Mouse (Mus musculus) kidney, embryonic 16.5 days (tissue): ENCODE measurements around the gene Dph5. TPM values are rescaled to one million over a fixed set of nuclear protein-coding genes. Genes with fewer than 3 reads are reported as not detected.

Source experiments
- ATAC-seq: fragments of 200-750 bp; cut with Nextera tagmentation; 2 replicates; pipeline ENCODE4 v1.8.0; 2017; ENCODE audit warnings: moderate TSS enrichment; ENCODE audit not compliant: low FRiP score, low TSS enrichment
- H3K27ac ChIP-seq: fragments of 300-500 bp; sonication (generic); 2 replicates; pipeline ENCODE4 v1.5.1; 2014; ENCODE audit warnings: low read length
- H3K27me3 ChIP-seq: fragments of 300-500 bp; sonication (generic); 2 replicates; pipeline ENCODE4 v1.6.1; 2014; ENCODE audit warnings: low read length, control low read depth, mixed read lengths; ENCODE audit not compliant: insufficient read depth
- H3K36me3 ChIP-seq: fragments of 300-500 bp; sonication (generic); 2 replicates; pipeline ENCODE4 v1.6.1; 2014; ENCODE audit warnings: low read length, control low read depth, mixed read lengths; ENCODE audit not compliant: insufficient read depth
- H3K4me1 ChIP-seq: fragments of 300-500 bp; sonication (generic); 2 replicates; pipeline ENCODE4 v1.6.1; 2014; ENCODE audit warnings: low read length, control low read depth, mixed read lengths; ENCODE audit not compliant: insufficient read depth
- H3K4me2 ChIP-seq: fragments of 300-500 bp; sonication (generic); replicated peaks from 2 replicates; pipeline ENCODE4 v1.6.1; 2014; ENCODE audit warnings: low read depth, low read length
- H3K4me3 ChIP-seq: fragments of 300-500 bp; sonication (generic); 2 replicates; pipeline ENCODE4 v1.5.1; 2014; ENCODE audit warnings: mild to moderate bottlenecking, low read length
- H3K9ac ChIP-seq: fragments of 300-500 bp; sonication (generic); replicated peaks from 2 replicates; pipeline ENCODE4 v1.6.1; 2014; ENCODE audit warnings: low read length
- H3K9me3 ChIP-seq: fragments of 300-500 bp; sonication (generic); 2 replicates; pipeline ENCODE4 v1.6.1; 2016; ENCODE audit warnings: low read length, control low read depth
- WGBS: fragments of 180-500 bp; shearing (Covaris S2); extraction: QIAGEN DNeasy Blood & Tissue Kit; methylation state at CpG from one replicate; pipeline ENCODE4 v1.1.7; 2014; 5-methylcytosine and 5-hydroxymethylcytosine counted together
- polyA plus RNA-seq: library from polyadenylated mRNA; unstranded; fragments of >200 nt; fragmentation: Nextera tagmentation; extraction: Ambion mirVana; gene quantifications from 2 replicates; pipeline ENCODE4 v1.2.1, GENCODE M21; 2015

Dph5 gene
- polyA plus RNA-seq, 1 experiment from 2014 or later: 27.3 TPM

DNA sequence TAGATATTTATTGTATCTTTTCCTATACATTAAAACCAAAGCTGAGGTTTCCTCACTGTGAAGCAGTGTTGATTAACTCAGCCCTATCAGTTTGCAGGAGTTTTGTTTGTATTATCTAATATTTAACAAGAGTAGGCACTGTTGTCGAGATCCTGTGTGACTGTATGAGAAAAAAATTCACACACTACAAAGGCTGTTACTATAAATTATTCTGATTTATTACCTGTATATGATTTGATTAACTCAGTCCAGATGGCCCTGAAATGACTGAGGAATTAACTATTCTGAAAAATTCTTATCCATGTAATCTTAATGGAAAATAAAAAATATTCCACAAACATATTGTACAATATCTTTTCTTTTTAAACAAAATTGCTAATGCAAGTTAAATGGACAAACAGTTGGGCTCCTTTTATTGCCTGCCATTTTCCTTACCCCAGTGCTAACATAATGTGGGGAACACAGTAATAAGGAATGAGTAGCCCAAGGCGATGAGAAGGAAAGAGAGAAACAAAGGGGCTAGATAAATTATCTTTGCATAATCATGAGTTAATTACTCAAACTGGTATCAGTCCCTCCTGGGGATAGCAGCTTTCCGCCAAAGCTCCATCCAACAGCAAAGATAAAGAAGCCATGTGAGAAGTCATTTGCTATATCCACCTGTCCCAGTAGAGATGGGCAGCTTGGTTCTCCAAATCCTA lies 61.7 kb downstream of the Dph5 start:
- H3K4me3 ChIP-seq: no peak overlapping the region
- no peaks in the 10 kb centered on the region for H3K27me3 ChIP-seq
- ATAC-seq: no peak
- no peaks in the 10 kb centered on the region for H3K9me3 ChIP-seq
- no peaks in the 10 kb centered on the region for H3K4me1 ChIP-seq
- H3K9ac ChIP-seq: no peak overlapping the region
- 69% methylated on average over 3 of the region's 3 CpGs for WGBS
- H3K4me2 ChIP-seq: no peak overlapping the region
- H3K27ac ChIP-seq: no peak overlapping the region
- H3K36me3 ChIP-seq: peaks cover 19% of the 10 kb centered on the region; the same call in 1 of the 2 replicates

DNA sequence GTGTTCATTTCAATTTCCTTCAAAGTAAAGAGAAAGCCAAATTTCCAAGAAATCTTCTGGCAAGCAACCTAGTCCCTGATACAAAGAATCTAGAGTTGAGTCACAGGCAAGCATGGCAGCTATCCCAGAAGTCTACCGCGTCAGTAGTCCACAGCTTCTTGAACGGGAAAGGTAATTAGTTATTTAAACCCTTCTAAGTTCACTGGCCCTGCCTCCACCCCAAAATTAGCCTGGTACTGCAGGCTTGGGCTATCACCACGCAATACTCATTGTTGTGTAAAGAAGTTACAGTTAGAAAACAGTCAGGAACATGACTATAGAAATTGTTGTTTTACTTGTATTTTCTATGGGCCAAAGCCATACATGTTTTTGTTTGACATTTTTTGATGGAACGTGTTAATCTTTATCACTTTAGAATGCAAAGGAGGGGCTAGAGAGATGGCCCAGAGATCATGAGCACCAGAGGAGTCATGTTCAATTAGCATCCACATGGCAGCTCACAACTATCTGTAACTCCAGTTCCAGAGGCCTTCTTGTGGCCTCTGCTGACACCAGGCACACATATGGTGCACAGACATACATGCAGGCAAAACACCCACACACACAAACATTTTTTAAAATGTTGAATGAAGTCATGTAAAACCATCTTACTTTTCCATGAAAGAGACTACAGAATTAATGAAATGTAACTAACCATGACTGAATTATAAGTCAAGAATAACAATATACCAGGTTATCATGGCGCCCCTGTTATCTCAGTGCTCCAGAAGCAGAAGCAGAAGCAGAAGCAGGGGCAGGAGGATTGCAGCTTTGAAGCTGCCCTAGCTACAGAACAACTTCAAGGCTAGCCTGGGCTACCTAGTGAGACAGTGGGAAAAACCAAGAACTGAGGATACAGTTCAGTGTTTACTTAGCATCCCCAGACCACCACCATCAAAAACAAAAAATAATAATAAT lies 62.6 kb downstream of the Dph5 start:
- Histone ChIP-seq H3K4me2 (no peak overlapping the region), H3K27ac (no peak overlapping the region), H3K36me3 (peaks cover 18% of the 10 kb centered on the region; the same call in 1 of the 2 replicates), H3K9ac (no peak overlapping the region), H3K4me3 (no peak overlapping the region), H3K9me3 (no peaks in the 10 kb centered on the region), H3K4me1 (no peaks in the 10 kb centered on the region), H3K27me3 (no peaks in the 10 kb centered on the region)
- no peak for ATAC-seq
- 87% methylated on average over 6 of the region's 6 CpGs for WGBS

DNA sequence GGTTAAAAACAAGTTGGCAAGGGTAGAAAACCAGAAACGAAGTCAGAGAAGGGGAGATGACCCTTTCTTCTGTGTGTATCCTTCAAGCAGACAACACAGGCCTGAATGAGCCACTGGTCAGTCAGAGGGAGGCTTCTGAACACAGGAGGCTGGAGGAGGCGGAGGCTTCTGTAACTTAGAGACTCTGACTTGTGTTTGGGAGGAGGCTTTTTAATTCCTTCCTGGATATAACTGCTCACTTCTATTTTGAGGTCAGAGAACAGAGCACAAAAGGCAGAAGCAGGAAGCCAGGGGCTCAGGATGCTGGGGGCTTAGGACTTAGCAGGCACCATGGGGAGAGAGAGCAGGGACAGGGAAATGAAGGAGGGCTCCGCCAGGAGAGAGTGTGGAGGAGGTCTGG lies 63.6 kb downstream of the Dph5 start:
- no peak for ATAC-seq

DNA sequence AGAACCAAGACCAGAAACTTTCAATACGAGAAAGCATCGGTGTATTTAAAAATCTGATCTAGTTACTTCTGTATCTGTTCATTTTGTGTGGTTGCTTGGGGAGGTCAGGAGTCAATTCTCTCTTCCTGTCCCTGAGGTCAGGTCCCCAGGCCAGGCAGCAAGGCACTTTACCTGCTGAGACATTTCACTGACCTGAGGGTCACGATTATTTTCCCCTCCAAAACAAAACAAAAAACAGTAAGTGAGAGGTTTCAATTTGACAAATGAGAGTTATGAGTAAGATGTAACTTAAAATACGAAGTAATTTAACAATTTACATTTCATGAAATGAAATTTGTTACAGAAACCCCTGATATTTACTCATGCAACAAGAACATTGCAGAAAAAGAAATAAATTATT lies 64.7 kb downstream of the Dph5 start:
- Histone ChIP-seq H3K9me3 (no peaks in the 10 kb centered on the region), H3K36me3 (peaks cover 16% of the 10 kb centered on the region), H3K4me3 (no peak overlapping the region), H3K4me2 (no peak overlapping the region), H3K27ac (no peak overlapping the region), H3K4me1 (no peaks in the 10 kb centered on the region), H3K9ac (no peak overlapping the region), H3K27me3 (no peaks in the 10 kb centered on the region)
- WGBS: 82% methylated on average over 4 of the region's 4 CpGs
- no peak for ATAC-seq

More for the DNA sequence above, 63.6 kb downstream of the Dph5 start:
- Histone ChIP-seq H3K9ac (no peak overlapping the region), H3K27me3 (no peaks in the 10 kb centered on the region), H3K9me3 (no peaks in the 10 kb centered on the region), H3K27ac (no peak overlapping the region), H3K36me3 (peaks cover 14% of the 10 kb centered on the region; the same call in 1 of the 2 replicates), H3K4me3 (no peak overlapping the region), H3K4me2 (no peak overlapping the region), H3K4me1 (no peaks in the 10 kb centered on the region)
- WGBS: 68% methylated on average over 3 of the region's 3 CpGs

DNA sequence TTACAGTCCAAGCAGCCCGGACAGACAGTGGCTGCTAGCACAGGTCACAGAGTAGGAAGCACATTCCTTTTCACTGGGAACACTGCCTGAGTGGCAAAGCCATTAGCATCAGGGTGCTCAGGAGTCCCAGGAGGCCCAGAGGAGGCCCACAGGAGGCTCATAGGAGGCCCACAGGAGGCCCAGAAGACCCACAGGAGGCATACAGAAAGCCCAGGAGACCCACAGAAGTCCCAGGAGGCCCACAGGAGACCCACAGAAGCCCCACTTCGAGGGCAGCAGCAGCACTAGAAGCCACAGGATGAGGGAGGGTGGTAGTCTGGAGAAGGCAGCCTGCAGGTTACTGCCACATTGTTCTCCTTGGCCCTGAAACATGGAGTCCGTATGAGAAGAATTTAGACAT lies 65.5 kb downstream of the Dph5 start:
- Histone ChIP-seq H3K27ac (no peak overlapping the region), H3K27me3 (no peaks in the 10 kb centered on the region), H3K9ac (no peak overlapping the region), H3K9me3 (no peaks in the 10 kb centered on the region), H3K4me2 (no peak overlapping the region), H3K4me1 (no peaks in the 10 kb centered on the region), H3K36me3 (peaks cover 18% of the 10 kb centered on the region), H3K4me3 (no peak overlapping the region)
- no peak for ATAC-seq
- 81% methylated on average over 3 of the region's 3 CpGs for WGBS

DNA sequence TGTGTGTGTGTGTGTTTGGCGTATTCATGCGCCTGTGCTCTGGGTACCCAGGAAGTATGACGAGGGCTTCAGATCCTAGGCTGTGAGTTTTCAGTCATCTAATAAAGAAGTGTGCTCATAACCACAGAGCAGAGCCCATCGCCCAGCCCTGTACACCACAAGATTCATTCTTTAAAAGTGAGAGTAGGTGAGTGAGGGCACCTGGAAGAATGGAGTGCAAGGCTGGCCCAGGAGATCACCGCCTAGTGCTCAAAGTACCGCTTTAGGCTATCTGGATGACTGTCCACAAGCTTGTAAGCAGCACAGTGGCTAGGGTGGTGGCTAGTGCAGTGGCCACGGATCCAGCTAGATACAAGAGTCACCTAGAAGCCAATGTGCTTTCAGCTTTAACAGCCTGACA lies 69.6 kb downstream of the Dph5 start:
- no peak overlapping the region for H3K4me3 ChIP-seq
- H3K4me2 ChIP-seq: no peak overlapping the region
- H3K4me1 ChIP-seq: no peaks in the 10 kb centered on the region
- H3K36me3 ChIP-seq: peaks cover 14% of the 10 kb centered on the region
- WGBS: 96% methylated on average over 7 of the region's 7 CpGs
- H3K27ac ChIP-seq: no peak overlapping the region
- ATAC-seq: no peak
- H3K9ac ChIP-seq: no peak overlapping the region
- H3K27me3 ChIP-seq: no peaks in the 10 kb centered on the region
- H3K9me3 ChIP-seq: no peaks in the 10 kb centered on the region

DNA sequence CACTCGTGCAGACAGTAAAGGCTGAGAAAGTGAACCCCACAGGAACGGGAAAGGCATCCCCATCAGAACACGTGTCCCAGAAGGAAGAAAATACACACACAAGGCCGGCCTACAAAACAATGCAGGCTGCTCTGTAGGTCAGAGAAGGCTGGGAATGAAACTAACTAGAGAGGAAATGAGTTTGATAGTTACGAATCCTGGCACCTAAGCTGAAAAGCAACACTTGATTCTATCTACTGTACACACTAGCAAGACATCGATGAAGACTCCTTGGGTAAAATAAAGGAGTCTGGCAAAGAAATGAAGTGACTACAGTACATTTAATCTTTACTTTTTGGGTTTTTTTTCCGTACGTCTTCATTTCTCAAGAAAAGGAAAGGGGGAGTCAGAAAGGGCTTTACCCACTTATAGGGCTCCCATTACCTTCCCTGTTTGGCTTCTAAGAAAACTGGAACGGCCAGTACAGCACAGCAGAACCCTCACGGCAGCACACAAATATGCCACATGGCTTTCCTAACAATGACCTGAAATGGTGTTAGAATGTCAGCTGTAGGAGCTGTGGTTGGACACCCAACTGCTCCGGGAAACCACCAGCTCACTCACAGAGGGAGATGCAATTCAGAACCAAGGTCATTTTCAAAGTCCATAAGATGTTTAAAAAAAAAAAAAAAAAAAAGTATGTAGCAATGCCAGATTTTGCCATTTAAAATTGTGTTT lies 73.8 kb downstream of the Dph5 start:
- Histone ChIP-seq H3K9me3 (no peaks in the 10 kb centered on the region), H3K4me2 (no peak overlapping the region), H3K4me3 (no peak overlapping the region), H3K9ac (no peak overlapping the region), H3K36me3 (peaks cover 7% of the 10 kb centered on the region; the same call in 1 of the 2 replicates), H3K27ac (no peak overlapping the region), H3K4me1 (no peaks in the 10 kb centered on the region), H3K27me3 (no peaks in the 10 kb centered on the region)
- no peak for ATAC-seq
- WGBS: 92% methylated on average over 11 of the region's 11 CpGs

DNA sequence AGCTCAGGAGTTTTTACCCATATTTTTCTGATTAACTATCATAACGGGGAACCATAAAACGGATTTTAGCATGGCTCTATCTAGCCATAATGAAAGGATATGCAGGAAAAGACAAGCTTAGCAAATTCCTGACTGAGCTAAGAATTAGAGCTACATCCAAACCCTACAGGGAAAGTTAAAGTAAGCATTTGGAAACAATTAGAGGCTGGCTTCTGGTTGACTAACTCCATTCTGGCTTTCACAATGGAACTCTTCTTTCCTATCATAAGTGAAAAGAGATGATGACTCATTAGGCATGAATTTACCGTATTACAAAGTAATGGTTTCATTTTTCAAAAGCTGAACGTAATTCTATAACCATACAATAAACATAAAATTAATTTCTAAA lies 74.4 kb downstream of the Dph5 start:
- Histone ChIP-seq H3K9ac (no peak overlapping the region), H3K27ac (no peak overlapping the region), H3K4me2 (no peak overlapping the region), H3K4me1 (no peaks in the 10 kb centered on the region), H3K9me3 (no peaks in the 10 kb centered on the region), H3K27me3 (no peaks in the 10 kb centered on the region), H3K36me3 (peaks cover 7% of the 10 kb centered on the region; the same call in 1 of the 2 replicates), H3K4me3 (no peak overlapping the region)
- WGBS: 91% methylated on average over 4 of the region's 4 CpGs
- no peak for ATAC-seq

DNA sequence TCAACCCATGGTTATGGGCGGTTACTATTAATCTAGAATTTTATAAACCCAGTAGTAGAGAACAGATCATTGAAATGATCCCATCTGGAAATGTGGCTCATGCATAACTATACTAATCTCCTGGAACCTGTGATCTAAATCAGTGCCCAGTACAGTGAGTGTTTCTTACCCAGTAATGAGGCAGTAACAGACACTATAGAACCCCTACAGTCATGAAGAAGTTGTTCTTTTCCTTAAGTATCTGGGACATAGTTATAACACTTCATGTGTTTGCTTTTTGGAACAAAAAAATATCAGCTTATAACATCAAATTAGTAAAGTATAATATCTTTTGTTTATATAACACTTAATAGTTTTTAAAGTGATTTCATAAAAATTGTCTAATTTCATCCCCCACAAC lies 76.0 kb downstream of the Dph5 start:
- H3K27me3 ChIP-seq: no peaks in the 10 kb centered on the region
- H3K36me3 ChIP-seq: peaks cover under 1% of the 10 kb centered on the region; the same call in 1 of the 2 replicates
- H3K4me2 ChIP-seq: no peak overlapping the region
- WGBS: 95% methylated on average over 1 of the region's 1 CpGs
- no peaks in the 10 kb centered on the region for H3K9me3 ChIP-seq
- no peak overlapping the region for H3K27ac ChIP-seq
- H3K4me1 ChIP-seq: no peaks in the 10 kb centered on the region
- ATAC-seq: no peak
- no peak overlapping the region for H3K9ac ChIP-seq
- no peak overlapping the region for H3K4me3 ChIP-seq
